Mouse (Mus musculus) midbrain, embryonic 14.5 days (tissue): ENCODE measurements at regions not wholly inside any gene's neighbourhood (a gene's known extent, or its start where the extent isn't known, plus 50 kb on each side); places are given as distances from the start of the nearest gene placed in this dataset.

Experiments used
- ATAC-seq: fragments of 200-750 bp; cut with Nextera tagmentation; 2 replicates; pipeline ENCODE4 v1.8.0; 2017; ENCODE audit warnings: moderate number of reproducible peaks, moderate library complexity; ENCODE audit not compliant: low FRiP score, low TSS enrichment
- DNase-seq: peaks from one replicate; pipeline ENCODE4 v3.0.0-alpha.2; 2015
- H3K27ac ChIP-seq: fragments of 300-500 bp; sonication (generic); replicated peaks from 2 replicates; pipeline ENCODE4 v1.5.1; 2014; ENCODE audit warnings: mild to moderate bottlenecking, low read depth, low read length, moderate library complexity
- H3K27me3 ChIP-seq: fragments of 300-500 bp; sonication (generic); 2 replicates; pipeline ENCODE4 v1.6.1; 2014; ENCODE audit warnings: low read length, control low read depth, mixed read lengths; ENCODE audit not compliant: control insufficient read depth, insufficient read depth
- H3K36me3 ChIP-seq: fragments of 300-500 bp; sonication (generic); 2 replicates; pipeline ENCODE4 v1.6.1; 2014; ENCODE audit warnings: low read length, control low read depth; ENCODE audit not compliant: control insufficient read depth, insufficient read depth
- H3K4me1 ChIP-seq: fragments of 300-500 bp; sonication (generic); 2 replicates; pipeline ENCODE4 v1.6.1; 2014; ENCODE audit warnings: mild to moderate bottlenecking, antibody characterized with exemption, low read length, control low read depth; ENCODE audit not compliant: control insufficient read depth, insufficient read depth
- H3K4me2 ChIP-seq: fragments of 300-500 bp; sonication (generic); 2 replicates; pipeline ENCODE4 v1.6.1; 2014; ENCODE audit warnings: mild to moderate bottlenecking, low read length, moderate library complexity
- H3K4me3 ChIP-seq: fragments of 300-500 bp; sonication (generic); replicated peaks from 2 replicates; pipeline ENCODE4 v1.5.1; 2014; ENCODE audit warnings: low read depth, low read length
- H3K9ac ChIP-seq: fragments of 300-500 bp; sonication (generic); replicated peaks from 2 replicates; pipeline ENCODE4 v1.6.1; 2014; ENCODE audit warnings: mild to moderate bottlenecking, low read length, moderate library complexity
- H3K9me3 ChIP-seq: fragments of 300-500 bp; sonication (generic); 2 replicates; pipeline ENCODE4 v1.6.1; 2016; ENCODE audit warnings: low read length, control low read depth, mixed read lengths; ENCODE audit not compliant: control insufficient read depth
- WGBS: fragments of 180-500 bp; shearing (Covaris S2); extraction: QIAGEN DNeasy Blood & Tissue Kit; methylation state at CpG from one replicate; pipeline ENCODE4 v1.1.7; 2014; 5-methylcytosine and 5-hydroxymethylcytosine counted together

DNA sequence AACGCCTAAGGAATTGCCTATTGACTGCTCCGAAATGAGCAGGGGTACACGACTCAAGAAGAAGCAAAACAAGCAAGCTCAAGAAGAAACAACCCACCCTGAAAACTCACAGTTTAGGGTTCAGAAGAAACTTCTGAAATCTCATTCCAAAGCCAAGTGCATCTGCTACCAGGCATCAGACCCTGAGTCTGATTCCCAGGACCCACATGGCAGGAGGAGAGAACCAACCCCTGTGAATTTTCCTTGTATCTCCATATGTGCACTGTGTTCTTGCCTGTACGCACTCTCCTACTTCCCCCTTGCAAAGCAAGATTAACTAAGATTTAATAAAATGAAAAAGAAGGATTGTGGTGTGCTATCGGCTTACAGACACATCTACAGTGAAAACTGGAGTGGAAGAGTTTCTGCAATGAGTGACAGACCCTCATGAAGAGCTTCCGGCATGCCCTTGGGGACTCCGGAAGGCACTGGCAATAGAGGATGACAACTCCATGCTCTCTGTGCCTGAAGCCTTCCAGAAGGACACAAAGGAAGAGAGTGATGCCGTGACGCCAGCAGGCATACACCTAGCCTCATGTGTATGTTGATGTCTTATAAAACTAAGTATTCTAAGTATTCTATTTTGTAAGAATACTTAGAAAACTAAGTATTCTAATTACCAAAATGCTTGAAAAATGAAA is 55.2 kb upstream of the 1110032F04Rik start:
- WGBS = 91% methylated on average over 9 of the region's 9 CpGs
- Histone ChIP-seq H3K9ac (no peak overlapping the region), H3K27ac (no peak overlapping the region), H3K9me3 (no peaks in the 10 kb centered on the region), H3K36me3 (no peaks in the 10 kb centered on the region), H3K27me3 (no peaks in the 10 kb centered on the region), H3K4me3 (no peak overlapping the region), H3K4me1 (no peaks in the 10 kb centered on the region), H3K4me2 (no peak overlapping the region)
- ATAC-seq = no peak
- DNase-seq = no peak

DNA sequence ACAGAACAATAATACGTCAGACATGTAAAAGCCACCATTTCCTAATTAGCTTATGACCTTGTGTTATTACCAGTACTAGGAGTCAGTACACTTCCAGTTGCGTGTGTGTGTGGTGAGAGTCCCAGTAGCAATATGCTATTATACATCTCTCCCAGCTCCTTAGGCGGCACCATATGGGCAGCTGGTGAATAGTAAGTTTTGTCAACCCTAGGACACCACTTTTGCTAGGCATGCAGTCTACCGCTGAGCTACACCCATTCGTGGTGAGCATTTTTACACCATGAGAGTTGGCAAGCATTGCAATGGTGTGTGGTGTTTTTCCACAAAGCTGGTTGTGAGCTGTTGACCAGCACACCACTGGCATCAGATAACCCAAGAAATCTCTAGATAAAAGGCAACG is 53.8 kb upstream of the 1110032F04Rik start:
- ATAC-seq (no peak), DNase-seq (no peak)
- 91% methylated on average over 6 of the region's 6 CpGs for WGBS

DNA sequence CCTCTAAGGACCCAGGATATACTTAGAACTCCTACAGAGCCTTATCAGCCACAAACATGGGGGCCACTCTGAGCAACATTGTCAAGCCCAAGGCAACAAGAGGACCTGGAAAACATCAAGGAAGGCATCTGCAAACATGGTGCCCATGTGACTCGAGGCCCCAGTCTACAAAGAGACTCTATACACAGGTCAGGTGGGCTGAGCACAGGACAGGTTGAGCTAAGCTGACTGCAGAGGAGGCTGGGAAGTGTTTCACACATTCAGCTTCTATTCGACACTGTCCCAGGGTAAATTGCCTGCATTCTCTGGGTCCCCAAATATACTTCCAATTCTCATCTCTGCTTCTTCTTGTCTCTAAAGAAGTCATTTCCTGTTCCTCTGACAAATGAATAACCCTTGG is 52.1 kb upstream of the 1110032F04Rik start:
- Histone ChIP-seq H3K27me3 (no peaks in the 10 kb centered on the region), H3K4me2 (no peak overlapping the region), H3K36me3 (no peaks in the 10 kb centered on the region), H3K4me3 (no peak overlapping the region), H3K4me1 (no peaks in the 10 kb centered on the region), H3K9me3 (no peaks in the 10 kb centered on the region), H3K27ac (no peak overlapping the region), H3K9ac (no peak overlapping the region)
- DNase-seq (no peak), ATAC-seq (no peak)
- WGBS = 80% methylated on average over 2 of the region's 2 CpGs

More for the DNA sequence above, 53.8 kb upstream of the 1110032F04Rik start:
- Histone ChIP-seq H3K4me2 (no peak overlapping the region), H3K4me1 (no peaks in the 10 kb centered on the region), H3K27me3 (no peaks in the 10 kb centered on the region), H3K4me3 (no peak overlapping the region), H3K9ac (no peak overlapping the region), H3K9me3 (no peaks in the 10 kb centered on the region), H3K36me3 (no peaks in the 10 kb centered on the region), H3K27ac (no peak overlapping the region)
